ENCODE assay signal across 13 mouse cellular contexts in the genomic region with DNA sequence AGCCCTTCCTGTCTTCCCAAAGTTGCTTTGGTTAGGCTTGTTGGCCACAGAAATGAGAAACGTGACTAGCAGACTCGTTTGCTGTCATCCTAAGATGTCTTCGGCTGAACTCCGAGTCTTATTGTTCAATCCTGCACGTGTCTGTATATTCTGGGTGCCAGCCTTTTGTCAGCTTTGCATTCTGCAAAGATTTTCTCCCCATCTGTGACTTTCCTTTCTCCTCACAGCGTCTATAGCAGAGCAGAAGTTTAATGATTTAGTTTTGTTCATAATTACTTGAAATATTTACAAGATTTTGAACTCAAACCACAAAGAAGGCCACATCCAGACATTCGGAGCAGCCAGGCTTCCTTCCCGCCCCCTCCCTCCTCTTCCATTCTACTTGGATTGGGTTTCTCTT.
"Had no signal": no experiment of that assay in that cellular context is flagged by ENCODE, and none has a peak within 500 bp of the region (broad histone marks: within the 10 kb centered on the region; RNA-seq: fewer than 3 reads in every experiment).

No protein-coding gene starts in this region.

- H3K9me3 ChIP-seq: kidney, embryonic 15.5 days; limb, embryonic 15.5 days; liver, embryonic 12.5 days; neural tube, embryonic 15.5 days had no signal

- H3K4me2 ChIP-seq: kidney, embryonic 15.5 days; limb, embryonic 15.5 days; liver, embryonic 12.5 days; lung, embryonic 14.5 days; neural tube, embryonic 15.5 days had no signal

- H3K9ac ChIP-seq: kidney, embryonic 15.5 days; limb, embryonic 15.5 days; liver, embryonic 12.5 days; lung, embryonic 14.5 days; neural tube, embryonic 15.5 days had no signal

- H3K27ac ChIP-seq: kidney, embryonic 15.5 days; liver, embryonic 12.5 days had no signal

- H3K4me3 ChIP-seq: kidney, embryonic 15.5 days; limb, embryonic 15.5 days; liver, embryonic 12.5 days; myocyte; neural tube, embryonic 15.5 days had no signal

- ATAC-seq: liver, embryonic 12.5 days had no signal

- H3K4me1 ChIP-seq: liver, embryonic 12.5 days had no signal

- H3K36me3 ChIP-seq: kidney, embryonic 15.5 days; limb, embryonic 15.5 days; liver, embryonic 12.5 days; neural tube, embryonic 15.5 days had no signal

- DNase-seq: kidney, adult 2 months; kidney, postnatal 14 days; lung, embryonic 14.5 days; lung, postnatal 10 days; lung, postnatal 4 days; right cerebral cortex, adult 18-20 months; right cerebral cortex, postnatal 25 days; thymus, postnatal 4 days had no signal
